In the genomic region with DNA sequence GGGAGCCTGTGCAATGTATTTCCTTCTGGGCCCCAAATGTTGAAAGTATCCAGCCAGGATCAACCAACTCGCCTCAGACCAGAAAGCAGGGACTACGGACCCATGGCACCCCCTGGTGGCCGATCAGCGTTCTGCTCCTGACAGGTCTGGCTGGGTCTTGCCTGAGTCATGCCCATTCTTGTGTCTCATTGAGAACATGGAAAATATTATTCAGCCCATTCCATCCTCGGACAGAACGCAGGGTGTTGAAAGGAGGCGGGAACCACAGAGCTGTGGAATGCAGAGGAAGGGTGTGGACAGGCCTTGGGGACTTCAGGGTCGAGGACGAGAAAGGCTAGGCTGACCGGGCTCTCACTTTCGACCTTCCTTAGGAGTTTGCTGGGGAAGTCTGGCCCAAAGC, we compare ENCODE assay signal across 9 mouse cellular contexts. TPM values are rescaled to one million over a fixed set of nuclear protein-coding genes. Genes with fewer than 3 reads are reported as not detected.
DNase-seq lines count a peak whose midpoint lies in the region; ATAC-seq lines count a peak whose summit lies in the region.
"Had no signal": no experiment of that assay in that cellular context is flagged by ENCODE, and none has a peak within 500 bp of the region (broad histone marks: within the 10 kb centered on the region; RNA-seq: fewer than 3 reads in every experiment).

No protein-coding gene starts in this region.

- H3K4me2 ChIP-seq in heart, embryonic 15.5 days: peak overlapping the region; percentile 33; the same call in 1 of the 2 replicates
- no peak overlapping the region for H3K4me2 ChIP-seq in liver, embryonic 13.5 days
- H3K4me2 ChIP-seq in stomach, embryonic 16.5 days (ENCODE audit: low read depth, low read length): no peak overlapping the region

- H3K9me3 ChIP-seq in forebrain, embryonic 10.5 days: no peaks in the 10 kb centered on the region
- no peaks in the 10 kb centered on the region for H3K9me3 ChIP-seq in heart, embryonic 15.5 days (replicated peaks)
- H3K9me3 ChIP-seq in liver, embryonic 13.5 days (replicated peaks): no peaks in the 10 kb centered on the region
- H3K9me3 ChIP-seq in stomach, embryonic 16.5 days (replicated peaks; ENCODE audit: control insufficient read depth, low read length): no peaks in the 10 kb centered on the region

- 0 out of 2 replicates have a peak overlapping the region, but pooled peaks have one; percentile 19 for H3K9ac ChIP-seq in heart, embryonic 15.5 days
- no peak overlapping the region for H3K9ac ChIP-seq in liver, embryonic 13.5 days
- no peak overlapping the region for H3K9ac ChIP-seq in stomach, embryonic 16.5 days (ENCODE audit: low read length)

- no peak overlapping the region for H3K27ac ChIP-seq in forebrain, embryonic 10.5 days
- peak overlapping the region; percentile 77 for H3K27ac ChIP-seq in heart, embryonic 15.5 days
- no peak overlapping the region for H3K27ac ChIP-seq in liver, embryonic 13.5 days
- no peak overlapping the region for H3K27ac ChIP-seq in stomach, embryonic 16.5 days (ENCODE audit: low read length)

- WGBS in forebrain, embryonic 10.5 days: 30% methylated on average over 11 of the region's 11 CpGs
- WGBS in heart, embryonic 15.5 days: 2% methylated on average over 11 of the region's 11 CpGs
- WGBS in liver, embryonic 13.5 days (ENCODE audit: insufficient replicate concordance): 24% methylated on average over 11 of the region's 11 CpGs
- WGBS in stomach, embryonic 16.5 days: 19% methylated on average over 11 of the region's 11 CpGs

- H3K4me1 ChIP-seq in forebrain, embryonic 10.5 days: peaks cover 10% of the 10 kb centered on the region; the same call in 1 of the 2 replicates
- peaks cover 11% of the 10 kb centered on the region for H3K4me1 ChIP-seq in heart, embryonic 15.5 days (replicated peaks)
- H3K4me1 ChIP-seq in liver, embryonic 13.5 days (replicated peaks): 0 out of 2 replicates have a peak, but pooled peaks cover 3% of the 10 kb centered on the region
- no peaks in the 10 kb centered on the region for H3K4me1 ChIP-seq in stomach, embryonic 16.5 days (ENCODE audit: control insufficient read depth, insufficient read depth, low read length)

- peak; percentile 95 for ATAC-seq in heart, embryonic 15.5 days (replicated peaks; ENCODE audit: insufficient number of reproducible peaks, insufficient read depth, low FRiP score, low read depth)
- ATAC-seq in liver, embryonic 13.5 days (ENCODE audit: low read depth): peak; percentile 49
- ATAC-seq in stomach, embryonic 16.5 days (ENCODE audit: insufficient read depth, low FRiP score): peak; percentile 77

- H3K27me3 ChIP-seq in forebrain, embryonic 10.5 days (ENCODE audit: poor library complexity, severe bottlenecking): no peaks in the 10 kb centered on the region
- no peaks in the 10 kb centered on the region for H3K27me3 ChIP-seq in heart, embryonic 15.5 days
- H3K27me3 ChIP-seq in liver, embryonic 13.5 days: no peaks in the 10 kb centered on the region
- no peaks in the 10 kb centered on the region for H3K27me3 ChIP-seq in stomach, embryonic 16.5 days (ENCODE audit: control insufficient read depth, insufficient read depth, low read length)

- no peaks in the 10 kb centered on the region for H3K36me3 ChIP-seq in forebrain, embryonic 10.5 days (replicated peaks)
- no peaks in the 10 kb centered on the region for H3K36me3 ChIP-seq in heart, embryonic 15.5 days
- H3K36me3 ChIP-seq in liver, embryonic 13.5 days: no peaks in the 10 kb centered on the region
- no peaks in the 10 kb centered on the region for H3K36me3 ChIP-seq in stomach, embryonic 16.5 days (ENCODE audit: control insufficient read depth, insufficient read depth, low read length)

- DNase-seq in CD4-positive, CD25-positive, alpha-beta regulatory T cell, adult 2 months (ENCODE audit: low read depth, low spot score): peak; percentile 90
- peak; percentile 55 for DNase-seq in c-Kit-negative CD71-positive TER-119-positive erythroid progenitor cells, embryonic 14.5 days (ENCODE audit: low read depth, low spot score)
- peak; percentile 89 for DNase-seq in forebrain, embryonic 10.5 days (ENCODE audit: extremely low spot score, low spot score)
- DNase-seq in kidney, postnatal 14 days: peak; percentile 95
- peak; percentile 74 for DNase-seq in liver, embryonic 13.5 days
- peak; percentile 93 for DNase-seq in neural tube, embryonic 10.5 days (ENCODE audit: extremely low spot score, low spot score)

- H3K4me3 ChIP-seq in forebrain, embryonic 10.5 days: no peak overlapping the region
- no peak overlapping the region for H3K4me3 ChIP-seq in heart, embryonic 15.5 days
- H3K4me3 ChIP-seq in liver, embryonic 13.5 days (replicated peaks): no peak overlapping the region
- no peak overlapping the region for H3K4me3 ChIP-seq in stomach, embryonic 16.5 days (replicated peaks; ENCODE audit: low read length)
- H3K4me3 ChIP-seq: erythroblast, embryonic 14.5 days had no signal

RNA-seq across cellular contexts. Expression of a gene that starts 15.5 kb away (rescaled TPM):
- polyA plus RNA-seq in forebrain, embryonic 10.5 days (2016; fragmentation: Nextera tagmentation; extraction: Ambion mirVana): 60.2 and 64.4 TPM in 2 replicates
- 39.1 and 40.7 TPM in 2 replicates for polyA plus RNA-seq in heart, embryonic 15.5 days (2015; fragmentation: Nextera tagmentation; extraction: Ambion mirVana)
- polyA plus RNA-seq in liver, embryonic 13.5 days (2015; fragmentation: Nextera tagmentation; extraction: Ambion mirVana): 26.5 and 28.3 TPM in 2 replicates
- 45.1 and 45.3 TPM in 2 replicates for polyA plus RNA-seq in stomach, embryonic 16.5 days (2015; fragmentation: Nextera tagmentation; extraction: Ambion mirVana)
